Mouse (Mus musculus): ENCODE results near the gene Slc48a1.
A peak's percentile ranks its signal among the peaks of the same experiment; 100 is the strongest.

The Slc48a1 gene

GRCm38 (mm10) chr15:97826588-97827261, 48.4 kb downstream of the Slc48a1 start:
- no peak for DNase-seq (ENCODE audit: low spot score in 2 of 2)

GRCm38 (mm10) chr15:97827401-97827800, 49.1 kb downstream of the Slc48a1 start:
- no peak for DNase-seq (ENCODE audit: low spot score in 2 of 2)

- no peak for DNase-seq (ENCODE audit: low spot score in 2 of 2)
These were observed 50.0 kb downstream of the Slc48a1 start for GRCm38 (mm10) chr15:97828221-97828842.

GRCm38 (mm10) chr15:97828901-97829338, 50.6 kb downstream of the Slc48a1 start:
- no peak for DNase-seq (ENCODE audit: low spot score in 2 of 2)

GRCm38 (mm10) chr15:97829432-97829831, 51.1 kb downstream of the Slc48a1 start:
- DNase-seq (ENCODE audit: low spot score in 2 of 2): no peak

GRCm38 (mm10) chr15:97830253-97830787, 52.0 kb downstream of the Slc48a1 start:
- no peak for DNase-seq (ENCODE audit: low spot score in 2 of 2)

GRCm38 (mm10) chr15:97830788-97831241, 52.5 kb downstream of the Slc48a1 start:
- DNase-seq (ENCODE audit: low spot score in 2 of 2): no peak

GRCm38 (mm10) chr15:97831242-97831986, 53.1 kb downstream of the Slc48a1 start:
- DNase-seq (ENCODE audit: low spot score in 2 of 2): peak; percentile 39 to 55

- no peak for DNase-seq (ENCODE audit: low spot score in 2 of 2)
These were observed 53.8 kb downstream of the Slc48a1 start for GRCm38 (mm10) chr15:97831987-97832640.

- DNase-seq (ENCODE audit: low spot score in 2 of 2): no peak
These were observed 54.6 kb downstream of the Slc48a1 start for GRCm38 (mm10) chr15:97832764-97833479.

- no peak for DNase-seq (ENCODE audit: low spot score in 2 of 2)
These were observed 58.0 kb downstream of the Slc48a1 start for GRCm38 (mm10) chr15:97836153-97836893.

GRCm38 (mm10) chr15:97836894-97837247, 58.6 kb downstream of the Slc48a1 start:
- no peak for DNase-seq (ENCODE audit: low spot score in 2 of 2)

- DNase-seq (ENCODE audit: low spot score in 2 of 2): peak in 1 of 2 experiments; percentile 58
These were observed 59.3 kb downstream of the Slc48a1 start for GRCm38 (mm10) chr15:97837491-97838061.

GRCm38 (mm10) chr15:97838395-97838794, 60.1 kb downstream of the Slc48a1 start:
- peak in 1 of 2 experiments; percentile 68 for DNase-seq (ENCODE audit: low spot score in 2 of 2)

GRCm38 (mm10) chr15:97839012-97839411, 60.7 kb downstream of the Slc48a1 start:
- DNase-seq (ENCODE audit: low spot score in 2 of 2): no peak

GRCm38 (mm10) chr15:97839473-97839872, 61.2 kb downstream of the Slc48a1 start:
- DNase-seq (ENCODE audit: low spot score in 2 of 2): no peak

GRCm38 (mm10) chr15:97839991-97840455, 61.7 kb downstream of the Slc48a1 start:
- DNase-seq (ENCODE audit: low spot score in 2 of 2): peak in 1 of 2 experiments; percentile 71

- no peak for DNase-seq (ENCODE audit: low spot score in 2 of 2)
These were observed 62.5 kb downstream of the Slc48a1 start for GRCm38 (mm10) chr15:97840781-97841180.

GRCm38 (mm10) chr15:97841383-97841782, 63.1 kb downstream of the Slc48a1 start:
- no peak for DNase-seq (ENCODE audit: low spot score in 2 of 2)

- DNase-seq (ENCODE audit: low spot score in 2 of 2): no peak
These were observed 63.7 kb downstream of the Slc48a1 start for GRCm38 (mm10) chr15:97842058-97842457.
